Mouse (Mus musculus) ES-E14 (cell line): ENCODE measurements around the gene Lrmda. TPM values are rescaled to one million over a fixed set of nuclear protein-coding genes. Genes with fewer than 3 reads are reported as not detected.

Experiments used
- DNase-seq: peaks from one replicate; pipeline ENCODE4 v3.0.0-alpha.2; 2013; ENCODE audit warnings: low read depth, low spot score
- H3K27ac ChIP-seq: 2 replicates; pipeline ENCODE4 v1.5.1; 2012; ENCODE audit warnings: low read depth, mild to moderate bottlenecking, low read length, moderate library complexity, mixed read lengths; ENCODE audit not compliant: poor library complexity, insufficient read depth, severe bottlenecking
- H3K36me3 ChIP-seq: 2 replicates; pipeline ENCODE4 v1.6.1; 2012; ENCODE audit warnings: mild to moderate bottlenecking, low read length, moderate library complexity, mixed read lengths; ENCODE audit not compliant: control insufficient read depth, poor library complexity, insufficient read depth, severe bottlenecking
- H3K4me1 ChIP-seq, 2 experiments: fragments of 150-350 bp in 1 of 2; sonication (generic) in 1 of 2; 2 replicates each; pipeline ENCODE4 v1.6.1; 2012; ENCODE audit warnings: low read length in 2 of 2, mild to moderate bottlenecking in 1 of 2, mixed read lengths in 1 of 2; ENCODE audit not compliant: control insufficient read depth in 2 of 2, insufficient read depth in 2 of 2, poor library complexity in 1 of 2
- H3K4me3 ChIP-seq, 2 experiments: fragments of 150-350 bp in 1 of 2; sonication (generic) in 1 of 2; 2 replicates each; pipeline ENCODE4 v1.5.1; 2012; ENCODE audit warnings: low read length in 2 of 2, low read depth in 1 of 2, mild to moderate bottlenecking in 1 of 2, mixed read lengths in 1 of 2; ENCODE audit not compliant: insufficient read depth in 1 of 2, poor library complexity in 1 of 2, severe bottlenecking in 1 of 2
- H3K9ac ChIP-seq: 2 replicates; pipeline ENCODE4 v1.6.1; 2012; ENCODE audit warnings: low read depth, mild to moderate bottlenecking, low read length, mixed read lengths; ENCODE audit not compliant: poor library complexity, insufficient read depth, severe bottlenecking
- H3K9me3 ChIP-seq: fragments of 150-350 bp; sonication (generic); 2 replicates; pipeline ENCODE4 v1.6.1; 2012; ENCODE audit warnings: low read depth, mild to moderate bottlenecking, low read length; ENCODE audit not compliant: control insufficient read depth, insufficient read depth
- CHD2 ChIP-seq: IDR thresholded peaks from 2 replicates; pipeline ENCODE4 v1.6.1; 2014; ENCODE audit warnings: mild to moderate bottlenecking, low read depth, low read length, inconsistent platforms
- HCFC1 ChIP-seq: IDR thresholded peaks from 2 replicates; pipeline ENCODE4 v1.6.1; 2012; ENCODE audit warnings: low read length, inconsistent platforms, borderline replicate concordance; ENCODE audit not compliant: insufficient read depth
- MAFK ChIP-seq: IDR thresholded peaks from 2 replicates; pipeline ENCODE4 v1.6.1; 2014; ENCODE audit warnings: mild to moderate bottlenecking, low read depth, low read length, inconsistent platforms; ENCODE audit not compliant: insufficient read depth
- ZC3H11A ChIP-seq: IDR thresholded peaks from 2 replicates; pipeline ENCODE4 v1.6.1; 2012; ENCODE audit warnings: low read depth, mild to moderate bottlenecking, inconsistent platforms, low read length, borderline replicate concordance
- ZNF384 ChIP-seq: IDR thresholded peaks from 2 replicates; pipeline ENCODE4 v1.6.1; 2012; ENCODE audit warnings: low read depth, low read length, inconsistent platforms
- in situ Hi-C, 2 experiments: fragments of 600-800 bp; cut with MboI; formaldehyde crosslinking; loops; one replicate each; pipeline ENCODE4 v1.15.1; 2025; ENCODE audit warnings: low sequenced_read_pairs in 2 of 2, inconsistent platforms in 1 of 2; ENCODE audit not compliant: unreplicated experiment in 2 of 2
- total RNA-seq: library from RNA; depleted of rRNA; stranded (reverse); fragments of 300-350 nt; gene quantifications from 2 replicates; pipeline ENCODE4 v1.2.3, GENCODE M21; 2012

Gene Lrmda
- total RNA-seq, 1 experiment = 0.22 TPM

GRCm38 (mm10) chr14:22514362-22515084 lies 495.0 kb downstream of the Lrmda start:
- no peak overlapping the region for H3K9ac ChIP-seq
- H3K9me3 ChIP-seq = no peaks in the 10 kb centered on the region
- H3K4me1 ChIP-seq = no peaks in the 10 kb centered on the region
- no peak overlapping the region for H3K4me3 ChIP-seq
- TF ChIP-seq ZC3H11A = no peak
- no peak for TF ChIP-seq CHD2
- no peak for TF ChIP-seq HCFC1
- no peak for TF ChIP-seq MAFK
- no peak for TF ChIP-seq ZNF384
- in situ Hi-C loops = no loop called here
- DNase-seq = no peak
- H3K36me3 ChIP-seq = no peaks in the 10 kb centered on the region
- no peak overlapping the region for H3K27ac ChIP-seq

DNA sequence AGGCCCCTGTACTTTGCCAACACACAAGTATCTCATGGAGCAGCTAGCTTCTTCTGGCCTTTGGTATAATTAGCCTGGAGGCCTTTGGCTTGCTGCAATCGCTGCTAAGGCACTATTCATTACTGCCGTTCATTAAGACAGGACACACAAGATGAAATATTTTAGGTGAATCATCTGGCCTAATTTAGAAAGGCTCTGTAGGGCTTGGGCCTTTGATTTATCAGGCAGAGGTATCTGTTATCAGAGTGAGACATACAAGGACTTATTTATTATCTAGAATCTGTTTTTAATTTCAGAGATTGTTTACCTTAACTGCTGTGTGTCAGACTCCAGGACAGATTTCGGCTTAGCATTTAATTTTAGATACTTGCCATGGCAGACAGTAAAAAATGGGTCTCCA lies 511.2 kb downstream of the Lrmda start:
- H3K27ac ChIP-seq = no peak overlapping the region
- no peak overlapping the region for H3K9ac ChIP-seq
- DNase-seq = no peak
- H3K36me3 ChIP-seq = no peaks in the 10 kb centered on the region
- no peaks in the 10 kb centered on the region for H3K4me1 ChIP-seq
- no peak overlapping the region for H3K4me3 ChIP-seq
- no peaks in the 10 kb centered on the region for H3K9me3 ChIP-seq
- in situ Hi-C loops = no loop called here
- TF ChIP-seq ZNF384 (no peak), HCFC1 (no peak), CHD2 (no peak), ZC3H11A (no peak), MAFK (no peak)

GRCm38 (mm10) chr14:22533501-22533900 lies 514.0 kb downstream of the Lrmda start:
- no peak overlapping the region for H3K4me3 ChIP-seq
- no peaks in the 10 kb centered on the region for H3K4me1 ChIP-seq
- in situ Hi-C loops = no loop called here
- TF ChIP-seq ZNF384 (no peak), MAFK (no peak), ZC3H11A (no peak), CHD2 (no peak), HCFC1 (no peak)
- no peaks in the 10 kb centered on the region for H3K36me3 ChIP-seq
- H3K27ac ChIP-seq = no peak overlapping the region
- H3K9ac ChIP-seq = no peak overlapping the region
- no peaks in the 10 kb centered on the region for H3K9me3 ChIP-seq
- no peak for DNase-seq

GRCm38 (mm10) chr14:22545887-22546675 lies 526.6 kb downstream of the Lrmda start:
- no peak overlapping the region for H3K4me3 ChIP-seq
- no peak for DNase-seq

More at GRCm38 (mm10) chr14:22545887-22546675, 526.6 kb downstream of the Lrmda start:
- no peak for TF ChIP-seq CHD2
- TF ChIP-seq ZNF384 = no peak
- no peak for TF ChIP-seq MAFK
- no peak for TF ChIP-seq HCFC1
- TF ChIP-seq ZC3H11A = no peak
- Histone ChIP-seq H3K9ac (no peak overlapping the region), H3K9me3 (no peaks in the 10 kb centered on the region), H3K36me3 (no peaks in the 10 kb centered on the region), H3K27ac (no peak overlapping the region), H3K4me1 (no peaks in the 10 kb centered on the region)
- in situ Hi-C loops = no loop called here
